Mouse (Mus musculus): ENCODE measurements around the gene Gm26661. TPM values are rescaled to one million over a fixed set of nuclear protein-coding genes. Genes with fewer than 3 reads are reported as not detected.

Gm26661 gene
- polyA plus RNA-seq, 1 experiment from 2014 or later = not detected

GRCm38 (mm10) chr14:7801831-7802230 lies 10.4 kb downstream of the Gm26661 start:
- ChIA-PET POLR2A (no interaction called here), CTCF (interaction anchor here (0.9 to 1.1 kb wide), 3 partner anchors 11 to 38 kb away, joined by 3 to 4 read pairs (median 3); no protein-coding TSS in a partner anchor)
- peak; percentile 59 for TF ChIP-seq CTCF (IDR thresholded peaks at IDR 0.05)
- in situ Hi-C loops (cut with MboI; ENCODE audit: low pct_unique_long_range_greater_than_20kb) = no loop called here
- DNase-seq (ENCODE audit: low read depth, low spot score) (no peak), ATAC-seq (no peak)
- H3K27me3 ChIP-seq = peaks cover 5% of the 10 kb centered on the region

- H3K27me3 ChIP-seq = no peaks in the 10 kb centered on the region
- in situ Hi-C loops (cut with MboI; ENCODE audit: low pct_unique_long_range_greater_than_20kb) = no loop called here
- ATAC-seq (no peak), DNase-seq (ENCODE audit: low read depth, low spot score) (no peak)
- CTCF ChIA-PET = no interaction called here
- POLR2A ChIA-PET = no interaction called here
- TF ChIP-seq CTCF (IDR thresholded peaks at IDR 0.05) = no peak
Measured at GRCm38 (mm10) chr14:7803874-7804557, 12.6 kb downstream of the Gm26661 start.

- TF ChIP-seq CTCF (IDR thresholded peaks at IDR 0.05) = no peak
- ATAC-seq = no peak
- H3K27me3 ChIP-seq = no peaks in the 10 kb centered on the region
- POLR2A ChIA-PET = no interaction called here
- in situ Hi-C loops (cut with MboI; ENCODE audit: low pct_unique_long_range_greater_than_20kb) = no loop called here
- CTCF ChIA-PET = no interaction called here
- no peak for DNase-seq (ENCODE audit: low read depth, low spot score)
Measured at GRCm38 (mm10) chr14:7804558-7804905, 13.1 kb downstream of the Gm26661 start.

- ATAC-seq = no peak
- CTCF ChIA-PET = interaction anchor here (0.5 kb wide), 1 partner anchor 19 kb away, joined by 3 read pairs; no protein-coding TSS in a partner anchor
- DNase-seq (ENCODE audit: low read depth, low spot score) = no peak
- H3K27me3 ChIP-seq = no peaks in the 10 kb centered on the region
- no peak for TF ChIP-seq CTCF (IDR thresholded peaks at IDR 0.05)
- POLR2A ChIA-PET = no interaction called here
- in situ Hi-C loops (cut with MboI; ENCODE audit: low pct_unique_long_range_greater_than_20kb) = no loop called here
Measured at GRCm38 (mm10) chr14:7807711-7808110, 16.3 kb downstream of the Gm26661 start.

- POLR2A ChIA-PET = no interaction called here
- TF ChIP-seq CTCF (IDR thresholded peaks at IDR 0.05) = no peak
- no peak for DNase-seq (ENCODE audit: low read depth, low spot score)
- H3K27me3 ChIP-seq = no peaks in the 10 kb centered on the region
- in situ Hi-C loops (cut with MboI; ENCODE audit: low pct_unique_long_range_greater_than_20kb) = no loop called here
- ATAC-seq = no peak
- CTCF ChIA-PET = no interaction called here
Measured at GRCm38 (mm10) chr14:7808501-7808981, 17.2 kb downstream of the Gm26661 start.

GRCm38 (mm10) chr14:7809043-7809955 lies 17.9 kb downstream of the Gm26661 start:
- no peak for DNase-seq (ENCODE audit: low read depth, low spot score)

GRCm38 (mm10) chr14:7817770-7818462 lies 26.5 kb downstream of the Gm26661 start, which contains the start of gene Flnb:
Gene Flnb, plus strand, starts transcription at chr14:7817957.
- peak; percentile 68 for DNase-seq (ENCODE audit: low read depth, low spot score)
- in situ Hi-C loops (cut with MboI; ENCODE audit: low pct_unique_long_range_greater_than_20kb) = loop anchor here (5.0 to 10.0 kb wide), 2 partner anchors 49 to 147 kb away; no protein-coding TSS in a partner anchor
- TF ChIP-seq CTCF (IDR thresholded peaks at IDR 0.05) = no peak
- no peaks in the 10 kb centered on the region for H3K27me3 ChIP-seq
- ATAC-seq = peak; percentile 90
- ChIA-PET CTCF (interaction anchor here (0.7 to 4.0 kb wide), 11 partner anchors 15 to 179 kb away, joined by 3 to 16 read pairs (median 3); partner anchors contain the start of gene Dnase1l3), POLR2A (interaction anchor here (0.9 to 1.5 kb wide), 7 partner anchors 23 to 177 kb away, joined by 3 to 7 read pairs (median 4); partner anchors contain the start of gene Dnase1l3)

More at GRCm38 (mm10) chr14:7809043-7809955, 17.9 kb downstream of the Gm26661 start:
- ATAC-seq = no peak
- H3K27me3 ChIP-seq = no peaks in the 10 kb centered on the region
- TF ChIP-seq CTCF (IDR thresholded peaks at IDR 0.05) = no peak
- ChIA-PET POLR2A (no interaction called here), CTCF (no interaction called here)
- in situ Hi-C loops (cut with MboI; ENCODE audit: low pct_unique_long_range_greater_than_20kb) = no loop called here

GRCm38 (mm10) chr14:7818463-7819121 lies 27.2 kb downstream of the Gm26661 start:
- no peak for DNase-seq (ENCODE audit: low read depth, low spot score)
- ATAC-seq = peak; percentile 13
- in situ Hi-C loops (cut with MboI; ENCODE audit: low pct_unique_long_range_greater_than_20kb) = loop anchor here (5.0 to 10.0 kb wide), 2 partner anchors 49 to 146 kb away; no protein-coding TSS in a partner anchor
- no peaks in the 10 kb centered on the region for H3K27me3 ChIP-seq
- POLR2A ChIA-PET = interaction anchor here (0.9 to 1.5 kb wide), 7 partner anchors 22 to 176 kb away, joined by 3 to 7 read pairs (median 4); partner anchors contain the start of gene Dnase1l3
- no peak for TF ChIP-seq CTCF (IDR thresholded peaks at IDR 0.05)
- CTCF ChIA-PET = interaction anchor here (0.7 to 2.1 kb wide), 10 partner anchors 15 to 178 kb away, joined by 3 to 6 read pairs (median 3); partner anchors contain the start of gene Dnase1l3

- POLR2A ChIA-PET = no interaction called here
- no peak for TF ChIP-seq CTCF (IDR thresholded peaks at IDR 0.05)
- no peaks in the 10 kb centered on the region for H3K27me3 ChIP-seq
- CTCF ChIA-PET = interaction anchor here (1.4 to 1.9 kb wide), 2 partner anchors 55 to 178 kb away, joined by 3 to 4 read pairs; no protein-coding TSS in a partner anchor
- ATAC-seq (no peak), DNase-seq (ENCODE audit: low read depth, low spot score) (no peak)
- in situ Hi-C loops (cut with MboI; ENCODE audit: low pct_unique_long_range_greater_than_20kb) = loop anchor here (5.0 to 10.0 kb wide), 2 partner anchors 48 to 145 kb away; no protein-coding TSS in a partner anchor
Measured at GRCm38 (mm10) chr14:7819446-7819845, 28.1 kb downstream of the Gm26661 start.

Measured in Patski (cell line).